Mouse (Mus musculus): Measurements from ENCODE around the gene Tkfc.

DNA sequence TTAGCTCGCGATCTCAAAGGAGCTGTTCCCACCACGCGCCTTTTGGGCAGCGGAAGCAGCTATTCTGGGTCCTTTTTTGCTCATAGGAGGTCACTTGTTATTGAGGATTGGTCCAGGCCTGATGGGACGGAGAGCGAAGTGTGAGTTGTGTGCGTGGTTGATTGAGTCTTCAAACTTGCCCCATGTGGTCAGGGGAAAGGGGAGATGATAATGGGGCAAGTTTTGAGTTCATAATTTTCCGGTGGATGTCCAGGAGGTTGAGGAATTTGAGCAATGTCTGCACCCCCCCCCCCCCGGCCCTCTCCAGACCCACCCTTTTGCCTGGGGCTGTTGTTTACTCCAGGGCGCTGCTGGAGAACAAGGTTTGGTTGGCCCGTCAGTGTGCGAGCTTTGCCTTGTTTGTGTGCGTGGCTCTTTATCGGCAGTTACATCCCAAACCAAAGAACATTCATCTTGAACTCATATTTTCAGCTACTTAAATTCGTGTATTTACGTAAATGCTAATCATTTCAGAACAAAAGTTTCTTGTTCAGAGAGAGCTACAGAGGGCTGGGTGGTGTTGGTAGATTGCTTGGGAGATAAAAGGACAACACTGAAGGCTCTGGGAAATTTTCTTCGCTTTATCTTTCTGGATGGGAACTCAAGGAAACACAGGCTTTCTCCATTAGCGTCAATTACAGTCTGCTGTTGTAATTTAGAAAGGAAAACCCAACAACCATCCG, 608 bp upstream of the Tkfc start:
- TF ChIP-seq CTCF (IDR thresholded peaks at IDR 0.05; ENCODE audit: insufficient read depth, low read depth, low read length): no peak
- TF ChIP-seq POLR2A (IDR thresholded peaks at IDR 0.05; ENCODE audit: insufficient read depth, low read depth, low read length): no peak

Data from olfactory bulb, adult 2 months (tissue).